ENCODE assay signal across 21 mouse cellular contexts in genomic region chr3:123112781-123113180, GRCm38 (mm10).
A peak's percentile ranks its signal among the peaks of the same experiment; 100 is the strongest.
DNase-seq lines count a peak whose midpoint lies in the region; ATAC-seq and TF ChIP-seq lines count a peak whose summit lies in the region.
"Had no signal": no experiment of that assay in that cellular context is flagged by ENCODE, and none has a peak within 500 bp of the region (broad histone marks: within the 10 kb centered on the region; RNA-seq: fewer than 3 reads in every experiment).

No protein-coding gene starts in this region.

- no peaks in the 10 kb centered on the region for H3K9me3 ChIP-seq in heart, embryonic 10.5 days
- no peaks in the 10 kb centered on the region for H3K9me3 ChIP-seq in heart, postnatal 0 days (replicated peaks; ENCODE audit: control insufficient read depth, low read length)
- H3K9me3 ChIP-seq in ES-Bruce4 (replicated peaks; ENCODE audit: control insufficient read depth, insufficient read depth, low read length, poor library complexity, severe bottlenecking): no peaks in the 10 kb centered on the region
- H3K9me3 ChIP-seq in embryonic facial prominence, embryonic 13.5 days: no peaks in the 10 kb centered on the region
- H3K9me3 ChIP-seq in hindbrain, postnatal 0 days (ENCODE audit: low read length): no peaks in the 10 kb centered on the region
- H3K9me3 ChIP-seq: embryonic facial prominence, embryonic 12.5 days; forebrain, embryonic 12.5 days; hindbrain, embryonic 15.5 days had no signal

- H3K27me3 ChIP-seq in heart, embryonic 10.5 days (ENCODE audit: insufficient read depth, poor library complexity, severe bottlenecking): no peaks in the 10 kb centered on the region
- no peaks in the 10 kb centered on the region for H3K27me3 ChIP-seq in heart, postnatal 0 days (ENCODE audit: control insufficient read depth, insufficient read depth, low read length)
- no peaks in the 10 kb centered on the region for H3K27me3 ChIP-seq in ES-Bruce4 (ENCODE audit: control insufficient read depth, insufficient read depth, low read length, poor library complexity, severe bottlenecking)
- H3K27me3 ChIP-seq in embryonic facial prominence, embryonic 13.5 days: no peaks in the 10 kb centered on the region; the same call in 1 of the 2 replicates
- H3K27me3 ChIP-seq in hindbrain, postnatal 0 days (ENCODE audit: insufficient read depth, low read length): no peaks in the 10 kb centered on the region
- H3K27me3 ChIP-seq: embryonic facial prominence, embryonic 12.5 days; forebrain, embryonic 12.5 days; hindbrain, embryonic 15.5 days; Patski had no signal

- H3K9ac ChIP-seq in heart, postnatal 0 days (replicated peaks; ENCODE audit: low read depth, low read length): no peak overlapping the region
- no peak overlapping the region for H3K9ac ChIP-seq in ES-Bruce4 (ENCODE audit: low read depth, poor library complexity, severe bottlenecking)
- H3K9ac ChIP-seq in embryonic facial prominence, embryonic 13.5 days: no peak overlapping the region
- no peak overlapping the region for H3K9ac ChIP-seq in hindbrain, postnatal 0 days (replicated peaks; ENCODE audit: low read length)
- H3K9ac ChIP-seq: embryonic facial prominence, embryonic 12.5 days; forebrain, embryonic 12.5 days; forebrain, postnatal 0 days; hindbrain, embryonic 15.5 days had no signal

- 0 out of 2 replicates have a peak overlapping the region, but pooled peaks have one; percentile 8 for H3K4me3 ChIP-seq in heart, embryonic 10.5 days
- H3K4me3 ChIP-seq in heart, postnatal 0 days (ENCODE audit: low read depth, low read length): no peak overlapping the region
- H3K4me3 ChIP-seq in ES-Bruce4 (ENCODE audit: low read depth, low read length): peak overlapping the region; percentile 15
- H3K4me3 ChIP-seq in embryonic facial prominence, embryonic 13.5 days: no peak overlapping the region
- H3K4me3 ChIP-seq in hindbrain, postnatal 0 days (ENCODE audit: low read length): no peak overlapping the region
- H3K4me3 ChIP-seq: embryonic facial prominence, embryonic 12.5 days; forebrain, embryonic 12.5 days; hindbrain, embryonic 15.5 days had no signal

- no peak overlapping the region for H3K4me2 ChIP-seq in heart, postnatal 0 days (ENCODE audit: low read depth, low read length)
- H3K4me2 ChIP-seq in embryonic facial prominence, embryonic 13.5 days: no peak overlapping the region
- no peak overlapping the region for H3K4me2 ChIP-seq in hindbrain, postnatal 0 days (ENCODE audit: low read depth, low read length)
- H3K4me2 ChIP-seq: embryonic facial prominence, embryonic 12.5 days; forebrain, embryonic 12.5 days; heart, embryonic 11.5 days; hindbrain, embryonic 15.5 days had no signal

- peaks cover 53% of the 10 kb centered on the region for H3K4me1 ChIP-seq in heart, embryonic 10.5 days
- peaks cover 13% of the 10 kb centered on the region; the same call in 1 of the 2 replicates for H3K4me1 ChIP-seq in heart, postnatal 0 days (ENCODE audit: control insufficient read depth, insufficient read depth)
- no peaks in the 10 kb centered on the region for H3K4me1 ChIP-seq in ES-Bruce4 (ENCODE audit: control insufficient read depth, insufficient read depth, low read length)
- H3K4me1 ChIP-seq in embryonic facial prominence, embryonic 13.5 days: peaks cover 17% of the 10 kb centered on the region
- H3K4me1 ChIP-seq in hindbrain, postnatal 0 days (ENCODE audit: insufficient read depth, low read length): 0 out of 2 replicates have a peak, but pooled peaks cover 6% of the 10 kb centered on the region

- no peak for ATAC-seq in heart, postnatal 0 days (ENCODE audit: insufficient read depth, low read depth)
- 0 out of 2 replicates have a peak, but pooled peaks have one; percentile 48 for ATAC-seq in embryonic facial prominence, embryonic 13.5 days (ENCODE audit: insufficient number of reproducible peaks, insufficient read depth, low FRiP score, low TSS enrichment, low read depth)
- no peak for ATAC-seq in hindbrain, postnatal 0 days
- ATAC-seq: activated CD4-positive, CD25-positive, alpha-beta regulatory T cell, adult 4 months; forebrain, postnatal 0 days; inflammation-experienced regulatory T-cells, adult 6 months; intestine, postnatal 0 days; Patski had no signal

- H3K36me3 ChIP-seq in heart, embryonic 10.5 days: peaks cover 37% of the 10 kb centered on the region
- H3K36me3 ChIP-seq in heart, postnatal 0 days (replicated peaks; ENCODE audit: control insufficient read depth, insufficient read depth, low read length): peaks cover 31% of the 10 kb centered on the region
- H3K36me3 ChIP-seq in ES-Bruce4 (ENCODE audit: control insufficient read depth, insufficient read depth, low read length, poor library complexity, severe bottlenecking): no peaks in the 10 kb centered on the region
- H3K36me3 ChIP-seq in embryonic facial prominence, embryonic 13.5 days: peaks cover 19% of the 10 kb centered on the region
- no peaks in the 10 kb centered on the region for H3K36me3 ChIP-seq in hindbrain, postnatal 0 days (ENCODE audit: insufficient read depth, low read length)
- H3K36me3 ChIP-seq: embryonic facial prominence, embryonic 12.5 days; forebrain, embryonic 12.5 days; hindbrain, embryonic 15.5 days had no signal

- TF ChIP-seq CTCF in heart, postnatal 0 days (IDR thresholded peaks at IDR 0.05; ENCODE audit: low read depth): no peak
- TF ChIP-seq CTCF in ES-Bruce4 (IDR thresholded peaks at IDR 0.05; ENCODE audit: low read depth, low read length): no peak
- no peak for TF ChIP-seq CTCF in hindbrain, postnatal 0 days (IDR thresholded peaks at IDR 0.05; ENCODE audit: low read depth)

- peak overlapping the region; percentile 59 for H3K27ac ChIP-seq in heart, embryonic 10.5 days
- no peak overlapping the region for H3K27ac ChIP-seq in heart, postnatal 0 days (ENCODE audit: low read depth)
- no peak overlapping the region for H3K27ac ChIP-seq in ES-Bruce4 (ENCODE audit: insufficient read depth, low read length)
- H3K27ac ChIP-seq in embryonic facial prominence, embryonic 13.5 days: no peak overlapping the region
- no peak overlapping the region for H3K27ac ChIP-seq in hindbrain, postnatal 0 days
- H3K27ac ChIP-seq: embryonic facial prominence, embryonic 12.5 days; forebrain, embryonic 12.5 days; hindbrain, embryonic 15.5 days had no signal

- DNase-seq in heart, embryonic 10.5 days (ENCODE audit: low spot score): no peak
- no peak for DNase-seq in heart, postnatal 10 days
- DNase-seq in heart, postnatal 0 days (ENCODE audit: low spot score): peak; percentile 3
- no peak for DNase-seq in heart, adult 8-10 months (ENCODE audit: low spot score)
- DNase-seq in hindbrain, postnatal 0 days (ENCODE audit: low spot score): no peak
- DNase-seq: adrenal gland, postnatal 14 days; cerebellum, adult 18-20 months; cerebellum, adult 9-11 months; forebrain, postnatal 0 days; gastrocnemius, postnatal 36 days; kidney, adult 8-10 months had no signal

- TF ChIP-seq EP300 in heart, postnatal 0 days (IDR thresholded peaks at IDR 0.05; ENCODE audit: low read depth): no peak
- TF ChIP-seq EP300 in ES-Bruce4 (IDR thresholded peaks at IDR 0.05; ENCODE audit: insufficient read depth, low read depth, low read length): no peak

- intact Hi-C loops in heart, postnatal 10 days (cut with DNase I): no loop called here

- 78% methylated on average over 11 of the region's 11 CpGs for WGBS in heart, embryonic 10.5 days
- 80% methylated on average over 11 of the region's 11 CpGs for WGBS in heart, postnatal 0 days
- WGBS in embryonic facial prominence, embryonic 13.5 days: 96% methylated on average over 11 of the region's 11 CpGs
- 94% methylated on average over 11 of the region's 11 CpGs for WGBS in hindbrain, postnatal 0 days

- no peak for TF ChIP-seq POLR2A in ES-Bruce4 (IDR thresholded peaks at IDR 0.05; ENCODE audit: insufficient read depth, low read length)

Comparison
In these comparisons a context has a peak if more than half of its experiments do, and no peak if none do; other contexts are left out.
1. H3K4me3 ChIP-seq: peak in heart, embryonic 10.5 days (single experiment) and ES-Bruce4 (single experiment); none in heart, postnatal 0 days (single experiment), embryonic facial prominence, embryonic 13.5 days (single experiment) and hindbrain, postnatal 0 days (single experiment).